Mouse (Mus musculus): ENCODE results near the gene Ube2b.

Gene Ube2b

GRCm38 (mm10) chr11:51967443-51968401, 32.8 kb downstream of the Ube2b start, which contains the start of gene Cdkn2aipnl:
TSS of gene Cdkn2aipnl (plus strand) at chr11:51967661.
- DNase-seq (ENCODE audit: low spot score) = peak; percentile 97

DNA sequence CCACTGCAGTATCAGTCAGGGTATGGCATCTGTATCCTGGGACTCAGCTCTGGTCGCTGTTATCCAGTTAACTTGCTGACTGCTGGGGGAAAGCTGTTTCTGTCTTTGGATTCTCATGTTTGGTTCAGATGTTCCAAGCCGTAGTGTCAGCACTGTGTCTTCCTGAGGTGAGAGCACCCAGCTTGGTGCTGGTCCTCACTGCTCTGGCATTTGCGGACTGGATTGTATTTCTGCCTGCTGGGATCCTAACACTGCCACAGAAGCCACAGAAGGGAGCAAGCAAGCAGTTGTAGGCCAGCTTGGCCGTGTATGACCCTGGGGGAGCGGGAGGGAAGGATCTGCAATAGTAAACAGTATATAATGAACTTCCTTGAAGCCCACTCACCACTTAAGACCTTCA, 33.9 kb downstream of the Ube2b start:
- DNase-seq (ENCODE audit: low spot score) = no peak

DNA sequence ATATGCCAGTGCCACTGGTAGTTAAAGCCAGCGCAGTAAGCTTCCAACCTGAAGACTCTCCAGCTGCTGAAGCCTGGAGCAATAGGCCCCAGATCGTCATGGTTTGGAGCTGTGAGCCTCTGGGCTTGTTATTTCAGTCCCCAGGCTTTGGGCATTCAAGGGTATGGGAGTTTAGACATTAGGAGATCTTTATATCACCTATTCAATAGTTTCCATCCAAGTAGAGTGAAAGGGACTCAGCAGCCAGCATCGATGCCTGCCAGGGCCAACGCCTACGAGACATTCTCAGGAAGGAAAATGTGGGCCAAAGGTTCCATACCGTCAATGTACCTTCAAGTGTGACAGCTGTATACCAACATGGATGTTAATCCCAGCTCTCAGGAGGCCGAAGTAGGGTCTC, 38.3 kb downstream of the Ube2b start:
- DNase-seq (ENCODE audit: low spot score) = no peak

- DNase-seq (ENCODE audit: low spot score) = no peak
These were observed 38.8 kb downstream of the Ube2b start for GRCm38 (mm10) chr11:51961761-51962160.

DNA sequence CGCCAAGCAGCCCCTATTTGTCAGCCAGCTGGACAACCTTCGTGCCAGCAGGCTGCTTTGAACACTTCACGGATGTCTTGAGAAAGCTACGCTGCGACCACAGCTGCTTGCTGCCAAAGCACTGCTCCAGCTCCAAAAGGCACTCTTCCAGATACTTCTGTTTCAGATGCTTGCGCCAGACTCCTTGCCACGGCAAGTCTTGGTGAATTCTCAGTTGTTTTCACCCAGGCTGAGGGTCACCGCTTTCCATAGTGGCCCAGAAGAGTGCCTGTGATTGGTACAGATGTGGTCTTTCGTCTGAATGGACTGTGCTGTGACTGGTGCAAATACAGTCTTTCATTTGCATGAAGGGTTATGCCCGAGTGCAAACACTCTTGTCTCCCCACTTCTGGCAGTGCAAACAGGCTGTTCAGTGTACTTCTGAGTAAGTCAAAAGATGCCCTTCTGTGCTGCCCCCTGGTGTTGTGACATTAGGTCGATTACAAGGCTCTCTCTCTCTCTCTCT, 39.5 kb downstream of the Ube2b start:
- DNase-seq (ENCODE audit: low spot score) = peak; percentile 61

- DNase-seq (ENCODE audit: low spot score) = no peak
These were observed 40.5 kb downstream of the Ube2b start for GRCm38 (mm10) chr11:51960061-51960460.

GRCm38 (mm10) chr11:51959511-51959910, 41.1 kb downstream of the Ube2b start:
- DNase-seq (ENCODE audit: low spot score) = no peak

DNA sequence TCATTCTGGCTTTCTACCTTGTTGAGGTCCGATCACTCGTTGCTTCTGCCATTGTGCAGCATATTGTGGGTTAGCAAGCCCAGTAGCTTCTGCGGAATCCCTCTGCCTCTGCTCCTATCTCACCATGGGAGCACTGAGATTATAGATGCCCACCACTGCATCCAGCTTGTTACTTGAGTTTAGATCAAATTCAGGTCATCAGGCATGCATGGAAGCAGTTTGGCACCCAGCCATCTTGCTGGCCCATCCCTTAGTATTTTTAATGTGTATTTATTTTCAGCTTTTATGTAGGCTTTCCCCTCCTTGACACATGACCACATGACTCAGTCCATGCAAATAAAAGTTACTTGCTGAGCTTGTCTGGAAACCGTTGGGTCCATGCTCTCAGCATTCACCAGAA, 42.8 kb downstream of the Ube2b start:
- DNase-seq (ENCODE audit: low spot score) = no peak

DNA sequence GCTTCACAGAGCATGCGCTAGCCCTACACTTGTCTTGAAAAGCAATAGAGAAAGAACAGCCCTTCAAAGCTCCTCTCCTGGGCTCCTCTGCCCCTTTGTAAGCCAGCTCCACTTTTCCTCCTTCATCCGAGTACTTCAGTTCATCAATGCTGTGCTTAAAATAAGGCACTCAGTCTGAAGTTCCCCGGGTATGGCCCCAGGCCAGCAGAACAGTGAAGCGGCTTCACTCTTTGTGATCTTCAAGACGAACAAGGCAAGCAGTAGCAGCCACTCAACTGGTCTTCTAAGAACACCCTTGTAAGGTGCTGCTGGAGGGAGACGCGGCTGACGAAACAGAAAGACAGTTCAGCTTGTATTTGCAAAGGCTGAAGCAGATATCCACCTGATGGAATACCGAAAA, 44.5 kb downstream of the Ube2b start:
- DNase-seq (ENCODE audit: low spot score) = no peak

GRCm38 (mm10) chr11:51951861-51952420, 48.6 kb downstream of the Ube2b start:
- no peak for DNase-seq (ENCODE audit: low spot score)

DNA sequence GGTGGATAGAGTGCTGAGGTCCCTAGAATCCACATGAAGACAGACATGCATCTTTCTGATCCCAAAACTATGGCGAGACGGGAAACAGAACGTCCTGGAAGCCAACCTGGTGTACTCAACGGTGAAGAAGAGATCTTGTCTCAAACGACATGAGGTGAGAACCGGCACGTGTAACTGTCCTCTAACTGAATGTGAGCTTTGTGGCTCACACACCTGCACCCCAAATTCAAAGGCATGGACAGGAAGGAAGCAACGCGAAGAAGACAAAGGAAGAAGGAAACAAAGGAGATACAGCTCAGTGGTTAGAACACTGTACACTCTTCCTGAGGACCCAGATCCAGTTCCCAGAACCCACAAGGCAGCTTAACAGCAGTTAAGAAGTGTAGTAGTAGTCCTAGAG, 50.6 kb downstream of the Ube2b start:
- no peak for DNase-seq (ENCODE audit: low spot score)

GRCm38 (mm10) chr11:51949155-51949840, 51.3 kb downstream of the Ube2b start:
- no peak for DNase-seq (ENCODE audit: low spot score)

DNA sequence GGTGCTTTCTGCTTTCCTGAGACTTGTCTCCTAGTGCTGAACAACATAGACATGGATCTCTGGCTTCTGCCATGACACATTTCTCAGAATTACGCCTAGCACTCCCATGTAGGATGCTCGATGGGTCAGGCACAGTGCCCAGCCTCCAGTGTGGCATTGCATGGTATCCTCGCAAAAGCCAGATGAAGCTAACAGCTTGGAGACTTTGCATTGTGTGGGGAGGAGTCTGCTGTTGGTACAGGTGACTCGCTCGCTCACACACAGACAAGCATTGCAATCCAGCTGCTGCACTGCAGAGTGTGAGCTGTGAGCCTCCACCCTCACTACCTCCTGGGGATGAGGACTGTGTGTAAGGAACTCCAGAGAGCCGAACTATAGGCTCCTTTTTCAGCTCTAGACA, 54.4 kb downstream of the Ube2b start:
- peak; percentile 28 for DNase-seq (ENCODE audit: low spot score)

DNA sequence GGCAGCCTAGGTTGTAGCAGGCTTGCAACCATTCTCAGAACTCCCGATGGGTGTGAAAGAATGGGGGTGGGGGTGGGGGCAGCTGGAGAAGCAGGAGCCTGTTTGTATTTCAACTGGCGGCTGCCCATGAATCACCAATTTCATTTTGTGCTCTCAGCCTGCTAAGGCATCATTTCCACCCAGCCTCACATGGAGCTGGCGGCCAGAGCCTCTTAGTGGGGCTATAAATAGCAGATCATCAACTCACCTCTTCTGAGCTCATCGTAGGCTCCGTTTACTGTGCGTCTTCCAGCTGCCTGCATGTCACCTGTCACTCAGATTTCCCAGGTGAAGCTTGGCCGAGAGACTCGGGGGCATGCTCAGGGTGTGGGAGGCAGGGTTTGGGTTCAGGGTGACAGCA, 55.0 kb downstream of the Ube2b start:
- peak; percentile 47 for DNase-seq (ENCODE audit: low spot score)

GRCm38 (mm10) chr11:51944239-51944638, 56.3 kb downstream of the Ube2b start:
- DNase-seq (ENCODE audit: low spot score) = no peak

GRCm38 (mm10) chr11:51943500-51943841, 57.1 kb downstream of the Ube2b start:
- no peak for DNase-seq (ENCODE audit: low spot score)

DNA sequence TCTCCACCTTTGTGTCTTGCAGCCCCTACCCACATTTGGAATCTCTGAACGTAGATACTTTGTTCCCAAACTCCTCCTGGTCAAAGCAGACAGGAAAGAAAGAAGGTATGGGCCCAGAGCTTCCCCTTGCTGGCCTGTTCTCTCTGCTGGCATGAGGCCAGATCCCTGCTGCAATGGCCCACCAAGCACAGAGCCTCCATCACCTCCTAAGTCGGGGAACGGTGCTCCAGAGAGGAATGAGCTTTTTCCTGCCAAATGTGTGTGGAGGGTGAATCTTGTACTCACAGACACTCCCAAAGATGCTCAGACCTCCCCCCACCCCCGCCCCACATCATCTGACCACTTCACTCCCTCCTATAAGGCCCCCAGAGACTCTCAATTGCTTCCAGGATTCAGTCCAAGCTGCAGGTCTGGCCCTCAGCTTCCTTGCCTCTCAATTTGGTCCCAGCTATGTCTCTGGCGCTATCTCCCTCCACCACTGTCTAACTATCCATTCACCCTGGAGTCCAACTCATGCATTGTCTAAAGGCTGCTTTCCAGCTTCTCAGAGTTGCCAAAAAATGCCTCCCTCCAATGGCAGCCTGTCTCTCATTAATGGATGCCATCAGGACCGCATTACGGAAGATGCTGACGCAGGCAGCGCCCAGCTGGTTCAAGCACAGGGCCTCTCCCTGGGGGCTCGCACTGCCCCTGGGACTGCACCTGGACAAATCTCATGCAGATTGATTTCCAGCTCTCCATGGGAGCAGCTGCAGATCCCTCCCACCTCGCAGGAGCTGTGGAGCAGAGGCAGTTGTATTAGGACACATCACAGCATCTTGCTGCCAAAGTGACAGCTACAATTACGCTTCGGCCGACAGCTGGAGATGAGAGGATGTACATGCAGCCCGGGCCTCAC, 57.7 kb downstream of the Ube2b start:
- peak; percentile 30 for DNase-seq (ENCODE audit: low spot score)

DNA sequence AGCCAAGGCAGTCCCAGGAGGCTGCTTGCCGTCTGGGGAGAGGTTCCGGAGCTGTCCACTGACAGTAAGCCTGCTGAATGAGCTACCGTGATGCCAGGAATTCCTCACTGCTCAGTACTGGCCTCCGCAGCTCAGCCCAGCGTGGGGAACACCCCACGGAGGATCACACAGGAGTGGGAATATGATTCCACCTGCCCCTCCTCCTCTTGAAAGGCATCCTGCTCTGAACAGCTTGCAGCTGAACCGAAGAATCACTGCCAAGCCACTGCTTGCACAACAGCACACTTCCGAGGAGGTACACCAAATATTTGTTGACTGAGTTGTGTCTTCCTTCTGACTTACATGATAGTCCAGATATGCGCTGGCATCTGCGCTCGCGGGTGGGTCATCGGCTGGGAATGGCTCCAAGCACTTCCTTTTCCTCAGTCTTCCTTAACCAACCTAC, 60.0 kb downstream of the Ube2b start:
- peak; percentile 29 for DNase-seq (ENCODE audit: low spot score)

DNA sequence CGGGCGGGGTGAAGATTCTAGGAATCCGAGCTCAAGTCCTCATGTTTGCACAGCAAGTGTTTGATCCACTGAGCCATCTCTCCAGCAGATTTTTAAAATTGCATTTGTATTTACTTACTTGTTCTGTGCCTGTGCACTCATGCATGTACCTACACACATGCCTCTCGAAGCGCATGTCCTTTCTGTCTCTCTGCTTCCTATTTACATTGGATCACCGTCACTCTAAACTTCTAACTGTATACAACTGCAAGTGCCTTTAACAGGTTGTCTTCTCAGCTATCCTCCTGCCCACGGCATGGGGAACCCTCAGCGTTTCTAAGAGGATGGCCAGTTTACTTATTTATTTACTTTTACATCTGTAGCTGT, 61.0 kb downstream of the Ube2b start:
- DNase-seq (ENCODE audit: low spot score) = no peak

- DNase-seq (ENCODE audit: low spot score) = no peak
These were observed 61.6 kb downstream of the Ube2b start for GRCm38 (mm10) chr11:51938817-51939589.

DNA sequence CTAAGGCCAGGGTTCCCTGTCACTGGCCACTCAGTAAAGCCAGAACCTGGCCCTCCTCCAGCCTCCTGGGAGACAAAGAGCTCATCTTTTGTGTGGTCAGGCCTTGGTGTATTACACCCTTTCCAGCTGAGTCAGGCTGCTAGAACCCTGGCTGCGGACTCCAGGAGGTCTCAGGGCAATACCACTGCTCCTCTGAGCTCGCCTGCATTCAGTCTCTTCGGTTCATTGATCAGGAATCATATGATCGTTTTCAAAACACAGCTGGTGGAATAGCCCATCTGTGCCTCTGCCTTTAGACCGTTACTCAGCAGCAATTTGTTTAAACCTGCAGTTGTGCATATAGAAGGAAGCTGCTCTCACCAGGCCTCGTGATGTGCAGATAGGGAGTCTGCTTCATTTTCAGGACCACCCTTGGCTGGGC, 63.2 kb downstream of the Ube2b start:
- DNase-seq (ENCODE audit: low spot score) = no peak

All from layer of hippocampus, adult 11-12 months (tissue).